Mouse (Mus musculus): Measurements from ENCODE around the gene Col4a6.

- no peak for TF ChIP-seq CTCF (IDR thresholded peaks at IDR 0.05; ENCODE audit: low read depth)
- TF ChIP-seq EP300 (IDR thresholded peaks at IDR 0.05; ENCODE audit: low read depth) = no peak
Observed at GRCm38 (mm10) chrX:141396243-141396642, 77.6 kb downstream of the Col4a6 start.
